Mouse (Mus musculus) gonadal fat pad, adult 2 months (tissue): ENCODE data around the gene Brd3. TPM values are rescaled to one million over a fixed set of nuclear protein-coding genes. Genes with fewer than 3 reads are reported as not detected.

Source experiments
- DNase-seq: peaks from one replicate; pipeline ENCODE4 v3.0.0-alpha.2; 2012; ENCODE audit warnings: low read depth
- polyA plus RNA-seq: library from polyadenylated mRNA; depleted of rRNA; stranded (reverse); fragments of >200 nt; gene quantifications from 2 replicates; pipeline ENCODE4 v1.2.3, GENCODE M21; 2012

Brd3 gene
- polyA plus RNA-seq, 1 experiment, result 20.0 TPM

GRCm38 (mm10) chr2:27470535-27470934, 36.9 kb downstream of the Brd3 start:
- no peak for DNase-seq

- DNase-seq, result no peak
Observed at GRCm38 (mm10) chr2:27469991-27470355, 37.5 kb downstream of the Brd3 start.

GRCm38 (mm10) chr2:27469292-27469990, 38.0 kb downstream of the Brd3 start:
- no peak for DNase-seq

- DNase-seq, result no peak
Observed at GRCm38 (mm10) chr2:27462901-27463300, 44.6 kb downstream of the Brd3 start.

- DNase-seq, result no peak
Observed at GRCm38 (mm10) chr2:27461881-27462660, 45.4 kb downstream of the Brd3 start.

GRCm38 (mm10) chr2:27460651-27461050, 46.8 kb downstream of the Brd3 start:
- no peak for DNase-seq

- no peak for DNase-seq
Observed at GRCm38 (mm10) chr2:27460163-27460562, 47.3 kb downstream of the Brd3 start.

GRCm38 (mm10) chr2:27459735-27460134, 47.7 kb downstream of the Brd3 start:
- no peak for DNase-seq

- DNase-seq, result no peak
Observed at GRCm38 (mm10) chr2:27450226-27450625, 57.2 kb downstream of the Brd3 start.

- DNase-seq, result no peak
Observed at GRCm38 (mm10) chr2:27447782-27448181, 59.7 kb downstream of the Brd3 start.

GRCm38 (mm10) chr2:27446812-27447211, 60.6 kb downstream of the Brd3 start:
- no peak for DNase-seq

- no peak for DNase-seq
Observed at GRCm38 (mm10) chr2:27445910-27446309, 61.6 kb downstream of the Brd3 start.

- no peak for DNase-seq
Observed at GRCm38 (mm10) chr2:27443450-27443708, 64.1 kb downstream of the Brd3 start.

GRCm38 (mm10) chr2:27442708-27443449, 64.6 kb downstream of the Brd3 start:
- DNase-seq, result no peak

- DNase-seq, result peak; percentile 79
Observed at GRCm38 (mm10) chr2:27441767-27442707, 65.4 kb downstream of the Brd3 start, which contains the start of gene Brd3os. Gene Brd3os, plus strand, starts transcription at chr2:27442324.

GRCm38 (mm10) chr2:27438281-27438680, 69.2 kb downstream of the Brd3 start:
- DNase-seq, result no peak

- no peak for DNase-seq
Observed at GRCm38 (mm10) chr2:27437876-27438275, 69.6 kb downstream of the Brd3 start.

GRCm38 (mm10) chr2:27432599-27432998, 74.9 kb downstream of the Brd3 start:
- no peak for DNase-seq

GRCm38 (mm10) chr2:27430621-27431020, 76.8 kb downstream of the Brd3 start:
- no peak for DNase-seq

- DNase-seq, result no peak
Observed at GRCm38 (mm10) chr2:27428071-27428470, 79.4 kb downstream of the Brd3 start.

GRCm38 (mm10) chr2:27426855-27427457, 80.5 kb downstream of the Brd3 start, which contains the start of gene Vav2:
Gene Vav2, minus strand, starts transcription at chr2:27427033.
- no peak for DNase-seq
